Mouse (Mus musculus): ENCODE results near the gene Plekhj1. TPM values are rescaled to one million over a fixed set of nuclear protein-coding genes. Genes with fewer than 3 reads are reported as not detected.

Plekhj1 gene
- total and polyA plus RNA-seq, 2 experiments from 2014 or later: 88.1 to 94.1 TPM

GRCm38 (mm10) chr10:80842334-80842733 lies 43.9 kb upstream of the Plekhj1 start:
- 84% methylated on average over 15 of the region's 15 CpGs for WGBS
- H3K9me3 ChIP-seq (ENCODE audit: low read length): no peaks in the 10 kb centered on the region
- H3K4me1 ChIP-seq (ENCODE audit: insufficient read depth, low read length): no peaks in the 10 kb centered on the region
- DNase-seq (ENCODE audit: low spot score) (no peak), ATAC-seq (ENCODE audit: low FRiP score) (no peak)
- no peak overlapping the region for H3K9ac ChIP-seq (replicated peaks; ENCODE audit: low read length, poor library complexity, severe bottlenecking)
- no peak overlapping the region for H3K27ac ChIP-seq (ENCODE audit: low read depth, low read length)
- H3K4me3 ChIP-seq (ENCODE audit: low read depth, low read length): no peak overlapping the region
- no peaks in the 10 kb centered on the region for H3K36me3 ChIP-seq (ENCODE audit: insufficient read depth, low read length)
- no peak for TF ChIP-seq CTCF (IDR thresholded peaks at IDR 0.05)
- H3K4me2 ChIP-seq (ENCODE audit: low read depth, low read length, poor library complexity, severe bottlenecking): no peak overlapping the region
- H3K27me3 ChIP-seq (ENCODE audit: insufficient read depth, low read length): peaks cover 7% of the 10 kb centered on the region; the same call in 1 of the 2 replicates

- H3K9me3 ChIP-seq (ENCODE audit: low read length): no peaks in the 10 kb centered on the region
- no peak for TF ChIP-seq CTCF (IDR thresholded peaks at IDR 0.05)
- H3K36me3 ChIP-seq (ENCODE audit: insufficient read depth, low read length): no peaks in the 10 kb centered on the region
- peaks cover 7% of the 10 kb centered on the region; the same call in 1 of the 2 replicates for H3K27me3 ChIP-seq (ENCODE audit: insufficient read depth, low read length)
- H3K9ac ChIP-seq (replicated peaks; ENCODE audit: low read length, poor library complexity, severe bottlenecking): no peak overlapping the region
- H3K4me2 ChIP-seq (ENCODE audit: low read depth, low read length, poor library complexity, severe bottlenecking): no peak overlapping the region
- H3K4me3 ChIP-seq (ENCODE audit: low read depth, low read length): no peak overlapping the region
- ATAC-seq (ENCODE audit: low FRiP score): no peak
- no peak for DNase-seq (ENCODE audit: low spot score)
- no peaks in the 10 kb centered on the region for H3K4me1 ChIP-seq (ENCODE audit: insufficient read depth, low read length)
- H3K27ac ChIP-seq (ENCODE audit: low read depth, low read length): no peak overlapping the region
- 80% methylated on average over 2 of the region's 2 CpGs for WGBS
These were observed 43.3 kb upstream of the Plekhj1 start for GRCm38 (mm10) chr10:80841685-80842084.

GRCm38 (mm10) chr10:80839848-80840247 lies 41.4 kb upstream of the Plekhj1 start:
- DNase-seq (ENCODE audit: low spot score) (no peak), ATAC-seq (ENCODE audit: low FRiP score) (no peak)
- 56% methylated on average over 6 of the region's 6 CpGs for WGBS
- no peak overlapping the region for H3K4me2 ChIP-seq (ENCODE audit: low read depth, low read length, poor library complexity, severe bottlenecking)
- no peak overlapping the region for H3K27ac ChIP-seq (ENCODE audit: low read depth, low read length)
- H3K9me3 ChIP-seq (ENCODE audit: low read length): no peaks in the 10 kb centered on the region
- no peak for TF ChIP-seq CTCF (IDR thresholded peaks at IDR 0.05)
- H3K4me3 ChIP-seq (ENCODE audit: low read depth, low read length): no peak overlapping the region
- no peaks in the 10 kb centered on the region for H3K4me1 ChIP-seq (ENCODE audit: insufficient read depth, low read length)
- H3K9ac ChIP-seq (replicated peaks; ENCODE audit: low read length, poor library complexity, severe bottlenecking): no peak overlapping the region
- no peaks in the 10 kb centered on the region; the same call in 1 of the 2 replicates for H3K27me3 ChIP-seq (ENCODE audit: insufficient read depth, low read length)
- H3K36me3 ChIP-seq (ENCODE audit: insufficient read depth, low read length): peaks cover 3% of the 10 kb centered on the region; the same call in 1 of the 2 replicates

GRCm38 (mm10) chr10:80838346-80838912 lies 40.0 kb upstream of the Plekhj1 start:
- Histone ChIP-seq H3K27ac (ENCODE audit: low read depth, low read length) (no peak overlapping the region), H3K4me1 (ENCODE audit: insufficient read depth, low read length) (no peaks in the 10 kb centered on the region), H3K4me2 (ENCODE audit: low read depth, low read length, poor library complexity, severe bottlenecking) (no peak overlapping the region), H3K36me3 (ENCODE audit: insufficient read depth, low read length) (peaks cover 9% of the 10 kb centered on the region), H3K9me3 (ENCODE audit: low read length) (no peaks in the 10 kb centered on the region), H3K4me3 (ENCODE audit: low read depth, low read length) (no peak overlapping the region), H3K9ac (replicated peaks; ENCODE audit: low read length, poor library complexity, severe bottlenecking) (no peak overlapping the region), H3K27me3 (ENCODE audit: insufficient read depth, low read length) (no peaks in the 10 kb centered on the region; the same call in 1 of the 2 replicates)
- ATAC-seq (ENCODE audit: low FRiP score) (no peak), DNase-seq (ENCODE audit: low spot score) (no peak)
- 73% methylated on average over 2 of the region's 2 CpGs for WGBS
- TF ChIP-seq CTCF (IDR thresholded peaks at IDR 0.05): no peak

GRCm38 (mm10) chr10:80837827-80838226 lies 39.4 kb upstream of the Plekhj1 start:
- Histone ChIP-seq H3K9me3 (ENCODE audit: low read length) (no peaks in the 10 kb centered on the region), H3K27ac (ENCODE audit: low read depth, low read length) (no peak overlapping the region), H3K4me1 (ENCODE audit: insufficient read depth, low read length) (no peaks in the 10 kb centered on the region), H3K4me3 (ENCODE audit: low read depth, low read length) (no peak overlapping the region), H3K4me2 (ENCODE audit: low read depth, low read length, poor library complexity, severe bottlenecking) (no peak overlapping the region), H3K9ac (replicated peaks; ENCODE audit: low read length, poor library complexity, severe bottlenecking) (no peak overlapping the region), H3K36me3 (ENCODE audit: insufficient read depth, low read length) (peaks cover 11% of the 10 kb centered on the region), H3K27me3 (ENCODE audit: insufficient read depth, low read length) (no peaks in the 10 kb centered on the region; the same call in 1 of the 2 replicates)
- 17% methylated on average over 2 of the region's 2 CpGs for WGBS
- ATAC-seq (ENCODE audit: low FRiP score): no peak
- DNase-seq (ENCODE audit: low spot score): no peak
- no peak for TF ChIP-seq CTCF (IDR thresholded peaks at IDR 0.05)

- WGBS: 47% methylated on average over 7 of the region's 7 CpGs
- Histone ChIP-seq H3K9me3 (ENCODE audit: low read length) (no peaks in the 10 kb centered on the region), H3K4me1 (ENCODE audit: insufficient read depth, low read length) (no peaks in the 10 kb centered on the region), H3K36me3 (ENCODE audit: insufficient read depth, low read length) (peaks cover 11% of the 10 kb centered on the region), H3K27ac (ENCODE audit: low read depth, low read length) (no peak overlapping the region), H3K27me3 (ENCODE audit: insufficient read depth, low read length) (no peaks in the 10 kb centered on the region), H3K9ac (replicated peaks; ENCODE audit: low read length, poor library complexity, severe bottlenecking) (no peak overlapping the region), H3K4me2 (ENCODE audit: low read depth, low read length, poor library complexity, severe bottlenecking) (no peak overlapping the region), H3K4me3 (ENCODE audit: low read depth, low read length) (no peak overlapping the region)
- ATAC-seq (ENCODE audit: low FRiP score): no peak
- no peak for TF ChIP-seq CTCF (IDR thresholded peaks at IDR 0.05)
- DNase-seq (ENCODE audit: low spot score): no peak
These were observed 38.5 kb upstream of the Plekhj1 start for GRCm38 (mm10) chr10:80836949-80837379.

Data from midbrain, postnatal 0 days (tissue).